Mouse (Mus musculus) lung, adult 2 months (tissue): ENCODE data around the gene Ces1a.

ENCODE experiments used
- CTCF ChIP-seq: fragments of 200-500 bp; IDR thresholded peaks from 2 replicates; pipeline ENCODE4 v1.5.1; 2011; ENCODE audit warnings: mild to moderate bottlenecking, low read length, control low read depth; ENCODE audit not compliant: insufficient read depth
- POLR2A ChIP-seq: fragments of 200-500 bp; IDR thresholded peaks from 2 replicates; pipeline ENCODE4 v1.6.1; 2011; ENCODE audit warnings: low read depth, mild to moderate bottlenecking, control low read depth, low read length, borderline replicate concordance; ENCODE audit errors: extremely low read depth

DNA sequence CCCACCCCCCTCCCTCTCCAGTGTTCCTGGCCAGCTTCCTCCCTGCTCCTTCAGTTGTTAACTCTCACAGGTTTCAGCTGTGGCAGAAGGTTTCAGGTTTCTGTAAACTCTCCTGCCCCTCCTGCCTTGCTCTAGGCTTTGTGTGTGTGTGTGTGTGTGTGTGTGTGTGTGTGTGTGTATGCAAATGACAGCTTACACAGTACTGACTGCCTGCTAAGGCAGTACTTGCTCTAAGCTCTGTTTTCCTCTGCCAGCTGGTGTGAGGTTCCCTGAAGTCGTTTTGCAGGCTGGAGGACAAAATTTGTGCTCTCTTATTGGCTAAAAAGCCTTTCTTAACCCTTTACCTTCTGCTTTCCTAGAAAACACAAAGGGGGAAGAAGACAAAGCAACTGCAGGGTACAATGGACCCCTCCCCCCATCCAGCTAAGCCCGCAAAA lies 40.7 kb upstream of the Ces1a start:
- TF ChIP-seq CTCF = no peak
- no peak for TF ChIP-seq POLR2A
